Mouse (Mus musculus): ENCODE results near the gene Car10. TPM values are rescaled to one million over a fixed set of nuclear protein-coding genes. Genes with fewer than 3 reads are reported as not detected.

The Car10 gene
- total RNA-seq, 2 experiments from 2014 or later: 0.45 to 0.48 TPM

DNA sequence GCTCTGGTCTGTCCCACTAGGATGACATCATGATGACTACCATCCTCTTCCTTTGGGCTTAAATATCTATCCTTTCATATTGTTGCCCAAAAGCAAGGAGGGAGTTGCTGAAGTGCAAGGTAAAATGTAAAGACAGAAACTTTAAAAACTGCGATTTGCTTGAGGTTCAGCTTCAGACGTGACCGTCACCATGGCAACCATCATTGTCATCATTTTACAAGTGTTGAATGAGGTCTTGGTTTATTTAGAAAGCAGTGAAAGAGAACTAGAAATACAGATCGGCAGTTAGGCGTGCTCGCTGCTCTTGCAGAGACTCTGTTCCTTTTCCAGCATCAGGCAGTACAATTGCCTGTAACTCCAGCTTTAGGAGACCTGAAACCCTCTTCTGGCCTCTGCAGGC is 400.1 kb downstream of the Car10 start:
- DNase-seq: no peak

DNA sequence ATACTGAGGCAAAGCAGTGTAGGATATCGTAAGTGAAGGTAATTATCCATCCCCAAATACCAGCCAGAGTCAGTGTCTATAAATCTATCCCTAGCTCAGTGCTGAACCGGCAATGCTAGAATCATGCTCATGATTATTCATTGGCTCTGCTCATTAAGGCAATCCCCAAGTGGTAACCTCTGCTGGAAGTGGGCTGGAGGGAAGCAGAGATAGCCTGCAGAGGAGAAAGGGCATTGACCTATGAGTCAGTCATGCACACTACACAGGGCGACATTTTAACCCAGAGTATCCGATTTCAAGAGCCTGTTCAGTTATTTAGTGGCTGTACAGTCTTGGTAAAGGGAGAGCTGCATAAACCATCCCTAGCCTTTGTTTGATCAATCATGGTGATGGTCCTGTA is 402.6 kb downstream of the Car10 start:
- DNase-seq: no peak

DNA sequence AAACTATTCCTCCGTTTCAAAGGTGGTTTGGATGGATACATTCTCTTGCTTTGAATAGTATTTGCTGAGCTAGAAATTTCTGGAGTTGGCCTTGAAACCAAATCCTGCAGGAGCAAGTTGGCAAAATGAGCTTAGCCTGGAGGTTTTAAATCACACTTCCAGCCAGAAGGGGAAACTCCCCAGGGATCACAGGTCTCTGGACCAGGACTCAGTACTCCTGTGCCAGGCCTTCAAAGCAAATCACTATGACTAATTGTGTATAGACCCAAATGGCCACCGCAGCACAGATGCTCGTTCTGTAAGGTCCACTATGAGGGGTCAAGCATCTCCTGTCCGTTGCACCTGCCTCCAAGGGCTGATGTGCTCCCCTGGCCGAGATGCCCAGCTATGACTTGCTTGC is 403.8 kb downstream of the Car10 start:
- no peak for DNase-seq

DNA sequence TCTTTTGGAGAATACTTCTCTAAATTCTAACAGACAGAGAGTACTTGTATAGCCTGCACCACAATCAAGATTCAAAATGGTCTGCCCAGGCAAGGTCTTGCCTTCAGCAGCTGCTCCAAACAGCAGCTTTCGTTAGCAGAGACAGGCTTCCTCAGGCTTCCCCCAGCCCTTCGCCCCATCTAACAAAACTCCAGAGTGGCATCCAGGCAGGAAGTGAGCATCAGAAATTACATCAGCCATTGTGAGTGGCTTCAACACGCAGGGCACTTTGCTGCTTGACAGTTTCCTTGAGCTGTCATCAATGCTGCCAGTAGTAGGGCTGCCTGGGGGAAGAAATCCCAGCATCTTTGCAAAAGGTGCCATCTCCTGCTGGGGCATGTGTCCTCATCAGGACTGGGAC is 405.0 kb downstream of the Car10 start:
- no peak for DNase-seq

DNA sequence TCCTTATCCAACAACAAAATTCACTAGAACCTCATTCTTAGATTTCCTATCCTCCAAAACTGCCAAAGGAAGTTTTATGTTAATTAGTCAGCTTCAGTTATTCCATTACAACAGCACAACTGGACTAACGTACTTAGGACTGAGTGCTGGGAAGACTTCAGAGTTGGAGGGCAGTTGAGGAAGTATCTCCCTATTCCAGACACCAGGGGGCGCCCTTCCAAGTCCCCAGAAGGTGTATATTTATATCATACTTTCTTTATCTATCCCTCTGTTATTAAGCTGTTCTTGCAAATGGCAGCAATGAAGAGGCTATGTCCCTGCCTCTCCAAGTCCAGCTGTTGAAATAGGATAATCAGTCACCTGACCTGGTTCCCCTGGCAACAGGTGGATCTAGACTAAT is 405.6 kb downstream of the Car10 start:
- DNase-seq: peak; percentile 46

DNA sequence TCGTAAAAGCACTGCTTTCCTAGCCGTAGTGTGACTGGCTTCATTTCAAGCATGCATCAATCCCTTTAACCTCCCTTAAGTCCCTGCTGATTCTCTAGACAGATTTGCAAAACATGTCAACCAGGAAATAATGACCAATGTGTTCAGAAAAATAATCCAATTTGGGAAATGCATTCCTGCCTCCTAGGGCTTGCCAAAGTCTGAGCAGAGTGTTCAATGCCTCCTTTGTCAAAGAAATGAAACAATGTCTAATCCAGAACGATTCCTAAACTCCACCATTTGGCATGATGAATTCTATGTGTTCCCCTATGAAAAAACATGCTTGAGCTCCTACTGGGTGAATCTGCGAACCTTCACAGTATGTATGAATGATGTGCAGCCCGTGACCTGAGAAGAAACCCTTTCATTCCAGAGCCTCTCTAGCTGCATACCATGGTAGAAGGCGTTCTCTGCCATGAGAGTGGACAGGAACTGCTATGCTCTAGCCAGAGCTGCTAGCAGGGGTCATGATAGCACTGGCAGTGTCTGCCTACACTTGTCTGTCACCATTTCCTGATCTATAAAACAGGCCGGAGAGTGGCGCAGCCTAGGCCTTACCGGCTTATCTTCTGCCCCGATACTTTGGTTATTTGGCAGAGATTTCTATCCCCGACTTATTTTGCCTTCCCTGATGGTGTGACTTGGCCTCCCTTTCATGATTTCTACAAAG is 411.9 kb downstream of the Car10 start:
- no peak for DNase-seq

DNA sequence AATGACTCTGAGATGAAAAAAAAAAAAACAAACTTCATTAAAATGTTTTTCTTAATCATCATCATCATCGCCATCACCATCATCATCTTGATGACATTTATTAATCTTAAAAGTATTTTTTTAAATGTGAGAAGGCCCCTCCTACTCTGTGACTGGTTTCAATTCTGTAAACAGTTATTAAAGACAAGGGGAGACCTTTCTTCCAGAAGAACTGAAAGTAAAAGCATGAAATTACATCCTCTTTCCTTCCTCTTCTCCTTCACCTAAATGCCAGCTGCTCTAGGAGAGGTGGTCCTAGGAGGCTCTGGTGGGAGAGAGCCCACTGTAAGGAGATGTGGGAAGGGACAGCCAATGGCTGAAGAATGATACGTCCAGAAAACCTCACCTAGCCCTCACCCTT is 415.0 kb downstream of the Car10 start:
- DNase-seq: no peak

DNA sequence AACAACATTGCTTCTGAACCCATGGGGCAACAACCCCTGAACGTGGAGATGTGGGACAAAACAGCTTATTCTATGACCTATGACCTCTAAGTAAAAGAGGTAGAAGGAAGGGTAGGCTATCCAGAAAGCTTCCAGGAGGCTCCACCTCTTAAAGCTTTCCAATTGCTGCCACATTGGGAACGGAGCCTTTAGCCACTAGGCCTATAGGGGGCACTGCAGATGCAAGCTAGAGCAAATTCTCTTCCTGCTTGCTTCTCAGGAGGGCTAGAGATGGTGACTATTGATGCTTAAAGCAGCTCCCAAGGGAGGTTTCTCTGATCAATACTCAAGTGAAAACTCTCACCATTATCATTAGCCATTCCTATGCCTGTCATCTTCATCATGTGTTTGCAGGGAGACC is 416.6 kb downstream of the Car10 start:
- no peak for DNase-seq

DNA sequence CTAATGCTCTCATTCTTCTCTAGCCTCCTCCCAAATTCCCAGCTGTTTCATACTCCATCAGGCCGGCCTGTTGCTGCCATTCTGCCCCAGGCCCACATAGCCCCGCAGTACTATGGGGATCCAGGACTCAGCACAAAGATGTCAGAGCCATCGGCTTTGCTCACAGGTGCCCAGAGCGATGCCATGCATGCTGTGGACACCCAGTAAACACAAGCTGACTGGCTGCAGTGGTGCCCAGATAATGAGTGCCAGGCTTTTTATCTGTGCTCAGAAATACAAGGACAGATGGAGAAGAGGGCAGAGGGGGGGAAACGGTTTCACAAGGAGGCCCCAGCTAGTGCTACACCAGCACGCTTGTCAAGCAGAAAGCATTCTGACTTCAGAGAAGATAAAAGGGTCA is 417.7 kb downstream of the Car10 start:
- DNase-seq: peak; percentile 18

DNA sequence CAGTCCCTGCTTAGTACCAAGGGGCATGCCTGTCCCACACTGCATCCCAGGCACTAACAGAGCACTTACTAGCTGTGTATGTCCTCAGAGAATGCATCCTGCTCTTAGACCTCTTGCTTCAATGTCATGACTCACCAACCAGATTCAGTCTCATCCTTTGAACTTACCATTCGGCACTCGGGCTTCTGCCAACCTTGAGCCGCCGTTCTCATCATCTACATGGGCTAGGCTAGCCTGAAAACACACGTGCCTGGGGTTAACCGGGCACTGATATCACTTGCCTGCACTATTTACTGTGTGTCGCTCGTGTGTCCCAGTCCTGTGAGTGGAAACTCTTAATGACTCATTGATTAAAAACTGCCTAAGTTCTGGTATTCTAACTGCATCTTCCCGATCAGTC is 418.4 kb downstream of the Car10 start:
- DNase-seq: no peak

DNA sequence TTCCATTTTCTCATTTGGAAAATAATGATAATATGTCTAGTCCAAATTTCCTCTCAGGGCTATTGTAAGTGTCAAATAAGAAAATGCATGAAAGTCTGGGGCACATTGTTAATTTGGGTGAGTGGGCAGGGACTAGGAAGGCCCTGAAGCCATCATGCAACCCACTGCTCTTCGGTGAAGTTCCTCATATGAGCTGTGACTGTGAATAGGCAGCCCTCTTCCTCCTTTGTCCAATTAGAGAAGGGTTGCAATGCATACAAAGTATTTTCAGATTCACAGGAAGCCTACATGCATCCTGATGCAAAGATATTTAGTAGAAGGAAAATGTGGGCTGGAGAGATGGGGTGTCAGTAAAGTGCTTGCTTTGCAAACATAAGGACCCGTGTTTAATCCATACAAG is 419.1 kb downstream of the Car10 start:
- DNase-seq: no peak

DNA sequence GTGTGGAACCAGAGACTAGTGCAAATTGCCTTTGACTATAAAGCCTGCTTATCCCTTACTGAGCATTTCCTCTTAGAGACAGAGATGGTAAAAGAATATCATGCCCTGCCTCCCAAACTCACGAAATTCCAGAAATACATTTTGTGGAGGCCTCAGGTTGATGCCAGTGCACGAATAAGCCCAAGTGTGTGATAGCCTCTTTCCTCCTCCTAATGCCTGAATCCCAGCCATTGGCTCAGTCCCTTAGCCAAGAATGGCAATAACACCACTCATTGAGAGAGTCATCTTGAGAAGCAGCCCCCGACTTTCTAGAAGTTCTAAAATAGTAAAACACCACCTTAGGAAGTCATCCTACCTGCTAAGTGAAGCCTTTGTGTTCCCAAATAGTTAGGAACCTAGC is 424.7 kb downstream of the Car10 start:
- no peak for DNase-seq

DNA sequence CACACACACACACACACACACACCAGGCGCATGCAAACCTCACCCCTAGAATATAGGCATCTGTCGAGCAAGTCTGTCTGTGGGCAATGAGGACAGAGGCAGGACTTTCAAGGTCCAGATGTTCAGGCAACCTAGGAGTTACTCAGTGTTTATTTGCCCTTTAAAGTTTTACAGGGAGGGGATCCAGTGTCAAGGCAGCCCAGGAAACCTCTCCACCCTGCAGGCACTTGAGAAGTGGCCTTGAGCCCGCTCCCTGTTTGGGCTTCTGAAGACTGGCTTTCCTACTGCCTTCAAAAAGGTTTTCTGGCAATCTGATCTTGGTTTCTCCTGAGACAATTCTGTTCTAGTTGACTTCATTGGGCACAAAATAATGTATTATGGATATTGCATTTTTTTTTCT is 428.1 kb downstream of the Car10 start:
- peak; percentile 19 for DNase-seq

DNA sequence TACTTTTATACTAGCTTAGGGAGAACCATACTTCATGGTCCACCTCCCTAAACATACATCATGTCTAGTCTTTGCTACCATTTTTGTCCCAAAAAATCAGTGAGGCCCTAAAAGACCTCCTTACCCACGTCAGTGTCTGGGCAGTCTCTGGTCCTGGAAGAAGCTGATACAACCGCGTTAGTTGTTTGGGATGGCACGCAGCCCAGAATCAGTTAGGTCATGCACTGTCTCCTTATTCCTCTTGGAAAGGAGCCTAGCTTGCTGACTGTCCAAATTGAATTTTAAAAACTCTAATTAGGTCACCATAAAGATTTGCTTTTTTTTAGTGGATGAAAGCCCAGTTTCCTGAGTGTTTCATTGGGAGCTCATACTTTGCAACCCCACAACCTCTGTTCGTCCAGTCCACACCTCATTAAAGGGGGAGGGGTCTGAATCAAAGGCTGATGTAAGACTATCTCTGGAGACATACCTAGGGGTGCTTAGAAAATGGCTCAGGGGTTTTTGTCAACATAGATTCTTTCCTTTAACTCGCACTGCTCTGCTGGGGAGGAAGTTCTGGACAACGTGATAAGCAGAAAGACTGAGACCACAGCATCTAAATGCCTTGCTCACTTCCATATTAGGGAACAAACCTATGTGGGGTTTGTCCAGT is 433.3 kb downstream of the Car10 start:
- peak; percentile 84 for DNase-seq

DNA sequence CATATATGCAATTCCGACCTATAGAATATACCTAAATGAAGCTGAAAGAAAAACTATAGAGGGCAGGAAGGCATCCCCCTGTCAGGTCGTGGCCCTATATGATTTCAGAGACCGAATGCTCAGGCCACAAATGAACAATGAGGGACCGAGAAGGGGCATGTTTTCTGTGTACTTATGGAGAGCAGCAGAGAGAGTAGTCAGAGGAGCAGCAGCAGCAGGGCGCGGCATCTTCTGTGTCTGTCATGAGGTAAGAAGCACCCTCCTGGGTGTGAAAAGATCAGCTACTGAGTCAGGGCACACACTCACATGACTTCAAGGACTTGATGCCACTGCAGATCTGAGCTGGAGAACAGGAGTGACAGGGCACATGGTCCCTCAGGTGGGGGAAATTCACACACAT is 438.4 kb downstream of the Car10 start:
- no peak for DNase-seq

DNA sequence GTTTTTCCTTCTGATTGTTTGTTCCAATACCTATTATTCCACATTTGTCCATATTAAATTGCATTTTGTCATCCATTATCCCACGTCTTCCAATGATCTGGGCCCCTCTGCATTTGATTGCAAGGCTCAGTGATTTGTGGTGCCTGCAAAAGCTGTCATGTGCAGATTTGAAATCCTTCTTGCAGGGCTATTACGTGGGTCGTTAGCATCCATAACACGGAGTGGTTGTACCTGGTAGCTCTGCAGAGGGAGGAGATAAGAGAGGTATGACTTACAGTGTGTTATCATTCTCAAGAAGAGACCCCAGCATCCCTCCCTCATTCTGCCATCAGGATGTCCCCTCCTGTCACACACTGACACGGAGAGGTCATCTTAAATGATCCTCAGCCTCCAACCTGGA is 451.1 kb downstream of the Car10 start:
- DNase-seq: no peak

DNA sequence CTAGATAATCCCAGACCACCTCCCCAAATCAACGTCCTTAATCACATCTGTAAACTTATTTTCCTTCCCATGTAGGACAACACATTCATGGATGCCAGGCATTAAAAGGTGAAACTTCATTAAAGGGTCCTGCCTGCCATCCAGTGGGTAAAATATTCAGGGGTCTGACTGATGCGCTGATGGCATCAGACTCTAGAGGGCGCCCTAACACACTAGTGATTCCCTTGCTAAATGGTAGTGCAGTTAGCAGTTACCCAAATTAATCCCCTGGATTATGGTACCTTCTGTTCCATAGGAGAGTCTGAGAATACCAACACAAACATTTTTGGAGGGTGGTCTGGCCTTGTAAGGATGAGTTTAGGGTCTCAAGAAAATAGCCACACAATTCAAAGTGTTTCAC is 453.1 kb downstream of the Car10 start:
- peak; percentile 66 for DNase-seq

DNA sequence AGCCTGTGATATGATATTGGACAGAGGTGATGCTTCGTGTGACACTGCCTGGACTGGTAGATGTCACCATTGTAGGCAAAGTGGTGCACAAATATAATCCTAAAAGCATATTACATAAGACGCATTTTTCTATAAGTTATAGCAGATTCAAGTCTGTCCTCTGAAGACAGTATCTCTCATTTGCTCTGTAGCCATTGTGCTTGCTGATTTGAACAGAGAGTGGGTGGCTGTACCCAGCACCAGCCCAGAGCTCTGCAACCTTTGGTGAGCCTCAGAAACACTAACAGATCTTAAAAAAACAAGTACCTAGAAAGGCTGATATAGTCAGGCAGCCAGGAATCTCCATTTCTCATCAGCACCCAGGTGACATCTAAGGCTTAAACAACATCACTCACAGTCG is 461.3 kb downstream of the Car10 start:
- DNase-seq: no peak

DNA sequence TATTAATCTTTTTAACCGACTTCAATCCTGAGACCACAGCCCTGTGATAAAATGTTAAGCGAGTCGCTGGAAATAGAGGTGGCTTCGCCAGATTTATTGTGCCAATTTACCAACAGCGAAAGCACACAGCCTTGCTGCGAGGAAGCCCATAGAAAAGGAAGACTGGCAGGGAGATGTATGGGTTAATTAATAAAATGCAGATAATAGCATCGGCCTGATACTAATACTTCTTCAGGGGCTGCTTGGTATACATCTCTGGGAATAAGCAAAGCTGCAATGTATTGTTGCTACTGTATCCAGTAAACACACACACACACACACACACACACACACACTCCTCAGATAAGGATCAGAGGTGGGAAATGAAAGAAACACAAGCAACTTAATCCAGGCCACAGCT is 462.7 kb downstream of the Car10 start:
- DNase-seq: no peak

DNA sequence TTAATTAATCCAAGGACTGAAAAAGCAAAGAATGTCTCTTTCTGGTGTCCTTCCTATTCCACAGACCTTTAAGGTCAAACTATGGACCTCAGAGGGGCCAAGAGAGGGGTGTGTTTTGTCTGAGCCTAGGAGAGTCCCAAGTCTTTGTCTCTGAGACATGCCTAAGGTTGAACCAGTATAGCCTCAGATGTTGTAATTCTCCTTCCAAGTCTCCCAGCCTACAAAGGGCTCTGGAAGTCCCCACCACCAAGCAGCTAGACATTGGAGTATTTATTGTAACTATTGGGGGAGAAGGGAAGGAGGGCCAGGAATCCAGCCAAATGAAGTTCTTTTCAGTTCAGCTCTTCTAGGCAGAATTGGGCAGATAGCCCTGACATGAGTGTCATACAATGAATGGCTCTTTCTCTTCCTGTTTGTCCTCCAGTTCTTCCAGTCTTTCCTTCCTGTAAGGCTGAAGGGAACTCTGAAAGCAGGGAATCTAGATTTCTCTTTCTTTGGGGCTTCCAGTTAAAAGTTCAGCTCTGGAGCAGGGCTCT is 464.6 kb downstream of the Car10 start:
- no peak for DNase-seq

DNA sequence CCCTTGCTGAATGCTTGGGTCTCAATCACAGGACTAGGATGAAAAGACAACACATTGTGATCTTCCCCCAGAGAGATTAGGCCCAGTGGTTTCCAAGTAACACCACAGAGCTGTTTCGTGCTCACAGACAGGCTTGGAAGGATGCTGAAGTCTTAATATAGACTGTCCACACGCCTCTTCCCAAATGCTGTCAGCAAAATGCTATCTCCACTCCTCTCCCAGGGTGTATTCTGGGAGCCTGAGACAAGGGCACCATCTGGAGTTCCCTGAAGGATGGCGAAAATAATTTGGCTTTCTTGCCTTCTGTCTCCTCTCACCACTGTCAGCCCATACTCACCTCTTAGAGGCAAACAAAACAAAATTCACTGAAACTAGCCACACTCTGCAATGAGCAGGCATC is 467.9 kb downstream of the Car10 start:
- no peak for DNase-seq

DNA sequence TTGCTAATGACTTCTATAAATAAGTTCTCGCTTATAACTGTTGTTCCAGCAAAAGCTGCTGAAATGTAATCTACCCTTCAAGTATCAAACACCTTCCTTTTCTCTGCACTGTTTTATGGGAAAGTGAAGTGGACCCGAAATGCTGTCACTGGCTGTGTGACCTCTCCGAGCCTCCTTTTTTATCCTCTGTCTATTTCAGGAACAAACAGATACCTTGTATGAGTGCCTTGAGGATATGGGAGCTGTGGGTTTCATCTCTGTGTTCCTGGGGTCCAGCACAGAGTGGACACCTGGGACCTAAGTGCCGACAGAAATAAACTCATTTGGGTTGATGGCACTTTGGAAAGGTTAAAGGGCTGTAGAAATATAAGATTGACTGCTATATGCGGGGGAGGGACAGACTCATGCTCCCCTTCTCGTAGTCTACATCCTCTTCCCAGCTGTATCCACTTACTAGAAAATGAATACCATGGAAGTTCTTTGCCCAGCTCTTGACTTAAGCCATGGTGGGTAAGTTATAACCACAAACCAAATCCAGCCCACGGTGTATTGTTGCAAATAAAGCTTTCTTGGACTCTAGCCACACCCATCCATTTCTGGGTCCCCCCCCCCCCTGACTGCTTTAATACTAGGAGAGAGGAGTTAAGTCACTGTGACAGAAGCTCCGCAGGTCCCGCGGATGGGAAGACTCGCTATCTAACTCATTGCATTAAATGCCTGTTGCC is 474.3 kb downstream of the Car10 start:
- DNase-seq: no peak

DNA sequence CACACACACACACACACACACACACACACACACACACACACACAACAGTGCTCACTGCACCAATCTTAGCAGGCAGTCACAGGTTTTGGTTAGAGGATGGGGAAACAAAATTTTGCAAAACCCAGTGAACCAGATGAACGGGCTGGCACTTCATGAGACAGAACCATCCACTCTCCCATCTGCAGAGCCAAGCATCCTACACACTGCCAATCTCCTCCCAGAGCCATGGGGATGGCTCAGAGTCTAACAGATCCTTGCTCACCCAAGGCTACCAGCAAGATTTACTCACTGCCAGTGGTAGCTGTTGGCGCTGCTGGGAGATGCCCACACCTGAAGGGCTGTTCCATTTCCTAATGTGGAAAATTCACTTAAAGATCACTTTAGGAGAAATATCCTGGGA is 479.6 kb downstream of the Car10 start:
- no peak for DNase-seq

DNA sequence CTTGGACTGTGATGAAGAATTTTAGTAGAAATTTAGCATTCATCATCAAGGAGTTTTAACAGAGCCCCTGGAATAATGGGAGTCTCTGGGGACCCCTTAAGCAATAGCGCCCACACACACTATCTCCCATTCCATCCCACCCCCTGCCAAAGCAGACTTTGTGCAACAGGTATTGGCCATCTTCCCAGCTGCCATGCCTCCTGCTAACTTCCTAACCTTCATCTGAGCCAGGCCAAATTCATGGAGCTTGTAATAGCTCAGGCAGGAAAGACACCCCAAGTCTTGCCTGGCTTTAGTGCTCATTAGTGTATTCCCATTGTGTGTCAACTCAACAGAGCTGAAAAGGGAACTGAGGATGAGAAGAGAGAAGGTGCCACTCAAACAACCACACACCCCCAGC is 481.8 kb downstream of the Car10 start:
- no peak for DNase-seq
